Mouse (Mus musculus) inflammation-experienced regulatory T-cells, adult 6 months (primary cell): ENCODE data around the gene Nmu. TPM values are rescaled to one million over a fixed set of nuclear protein-coding genes. Genes with fewer than 3 reads are reported as not detected.
A peak's percentile ranks its signal among the peaks of the same experiment; 100 is the strongest.

Source experiments
- ATAC-seq: one replicate; pipeline ENCODE4 v1.8.0; 2017
- polyA plus RNA-seq, 3 experiments: library from polyadenylated mRNA; unstranded; fragments of 100-300 nt; shearing (Covaris generic); gene quantifications; one replicate each; pipeline ENCODE4 v1.2.1; 2017

The Nmu gene
- polyA plus RNA-seq, 3 experiments from 2014 or later, result not detected

GRCm38 (mm10) chr5:76308206-76308605 lies 55.4 kb downstream of the Nmu start:
- ATAC-seq, result no peak

GRCm38 (mm10) chr5:76306261-76306660 lies 57.3 kb downstream of the Nmu start:
- ATAC-seq, result no peak

- ATAC-seq, result no peak
Observed at GRCm38 (mm10) chr5:76305616-76306015, 58.0 kb downstream of the Nmu start.

- ATAC-seq, result peak; percentile 74
Observed at GRCm38 (mm10) chr5:76304452-76305341, 58.9 kb downstream of the Nmu start, which contains the start of gene Clock. Clock (minus strand) TSS chr5:76304792.

DNA sequence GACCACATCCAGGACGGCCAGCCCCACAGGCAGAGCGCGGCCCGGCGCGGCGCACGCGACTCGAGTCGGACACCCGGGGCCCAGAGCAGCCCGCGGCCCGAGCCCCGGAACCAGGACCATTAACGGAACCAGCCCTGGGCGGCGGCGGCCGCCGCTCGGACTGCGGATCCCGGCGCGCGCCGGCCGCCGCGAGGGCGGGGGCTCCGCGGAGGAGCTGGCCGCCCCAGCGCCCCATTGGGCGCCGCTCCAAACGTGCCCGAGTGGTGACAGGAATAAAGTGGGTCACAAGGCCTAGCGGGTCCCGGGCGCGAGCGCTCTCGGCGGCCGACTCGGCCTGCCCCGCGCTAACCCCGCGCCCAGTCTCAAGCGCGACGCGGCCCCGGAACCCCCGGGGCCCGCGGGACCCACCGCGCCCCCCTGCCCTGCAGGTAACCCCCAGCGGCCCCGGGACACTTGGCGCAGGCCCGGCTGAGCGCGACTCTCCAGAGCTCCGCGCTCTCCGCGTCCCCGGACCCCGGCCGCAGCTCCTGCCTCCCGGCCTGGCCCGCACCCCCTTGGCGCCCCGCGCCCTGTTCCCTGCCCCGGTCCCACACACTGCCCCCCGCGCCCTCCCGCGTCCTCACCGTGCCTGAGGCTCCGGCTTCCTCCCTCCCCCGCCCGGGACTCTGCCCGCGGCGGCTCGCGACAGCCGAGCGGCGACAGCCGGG lies 59.7 kb downstream of the Nmu start:
- peak; percentile 66 for ATAC-seq

GRCm38 (mm10) chr5:76303379-76303744 lies 60.2 kb downstream of the Nmu start:
- no peak for ATAC-seq

DNA sequence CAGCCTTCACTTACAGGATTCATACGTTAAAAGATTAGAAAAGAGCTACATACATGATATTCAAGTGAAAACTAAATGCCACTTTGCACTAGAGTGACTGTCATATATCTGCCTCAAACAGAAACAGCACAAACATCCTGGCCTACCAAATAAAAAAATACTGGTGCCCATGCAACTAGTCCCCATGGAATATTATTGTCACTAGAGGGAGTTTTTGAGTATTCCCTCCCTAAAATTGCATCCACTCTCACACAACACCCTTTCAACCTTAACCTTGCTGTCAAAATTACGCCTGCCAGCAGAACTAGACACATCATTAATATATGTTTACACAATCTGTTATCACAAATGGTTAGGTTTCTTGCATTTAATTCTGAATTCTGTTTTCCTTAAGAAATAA lies 61.6 kb downstream of the Nmu start:
- ATAC-seq, result no peak

- no peak for ATAC-seq
Observed at GRCm38 (mm10) chr5:76289234-76289691, 74.3 kb downstream of the Nmu start.

GRCm38 (mm10) chr5:76288256-76288655 lies 75.3 kb downstream of the Nmu start:
- no peak for ATAC-seq

DNA sequence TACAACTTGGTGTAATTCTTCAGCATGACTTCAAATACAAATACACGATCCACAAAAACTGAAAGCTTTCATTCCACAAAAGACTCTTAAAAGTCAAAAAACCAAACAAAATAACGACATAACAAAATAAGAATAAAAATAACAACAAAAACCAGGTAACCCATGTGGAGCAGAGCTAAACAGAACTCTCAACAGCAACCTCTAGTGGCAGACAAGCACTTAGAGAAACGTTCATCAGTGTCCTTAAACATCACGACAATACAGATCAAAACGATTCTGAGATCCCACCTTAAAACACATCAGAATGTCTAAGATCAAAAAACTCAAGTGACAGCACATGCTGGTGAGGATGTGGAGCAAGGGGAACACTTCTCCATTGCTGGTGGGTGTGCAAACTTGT lies 76.5 kb downstream of the Nmu start:
- ATAC-seq, result no peak

- no peak for ATAC-seq
Observed at GRCm38 (mm10) chr5:76285699-76286098, 77.9 kb downstream of the Nmu start.

DNA sequence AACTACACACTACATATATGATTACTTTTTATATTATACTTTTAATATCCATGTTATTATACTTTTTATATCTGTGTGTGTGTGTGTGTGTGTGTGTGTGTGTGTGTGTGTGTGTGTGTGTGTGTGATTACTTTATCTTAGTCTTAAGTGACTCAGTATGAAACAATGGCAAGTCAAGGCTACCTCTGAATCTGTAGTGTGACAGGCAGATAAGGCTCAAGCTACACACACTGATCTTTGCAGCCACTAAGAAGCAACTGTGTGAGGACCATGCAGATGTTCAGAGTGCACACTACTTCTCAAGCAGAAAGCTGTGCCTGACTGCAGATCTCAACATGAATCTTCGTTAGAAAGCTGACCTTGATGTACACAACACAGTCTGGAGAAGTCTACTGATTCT lies 79.7 kb downstream of the Nmu start:
- ATAC-seq, result no peak

Other genes with a start within 250 kb of the Nmu start
- gene Srd5a3, start 223.5 kb downstream of the Nmu start, polyA plus RNA-seq, result 10 to 100 TPM; 26.8 to 32.3 (median 28.1) TPM
- gene Tmem165, start 179.9 kb downstream of the Nmu start, polyA plus RNA-seq, result 10 to 100 TPM; 10.3 to 15.8 (median 11.6) TPM
- 10 to 100 TPM; 14.9 to 19.4 (median 18.8) TPM for gene Clock, start 59.0 kb downstream of the Nmu start, polyA plus RNA-seq
- not detected for gene Pdcl2, start 32.6 kb downstream of the Nmu start, polyA plus RNA-seq
- gene Gm7271, start 120.3 kb upstream of the Nmu start, polyA plus RNA-seq, result not detected
- gene Exoc1, start 165.5 kb upstream of the Nmu start, polyA plus RNA-seq, result 10 to 100 TPM; 38.6 to 77.1 (median 52.5) TPM
- gene Cep135, start 224.9 kb upstream of the Nmu start, polyA plus RNA-seq, result 1 to 10 TPM; 5.3 to 7.1 (median 6.7) TPM